Mouse (Mus musculus): ENCODE results near the gene Ube2m.
"Not testable (repeated sequence)": the region's sequence is repeated elsewhere in the genome, so short reads cannot be mapped to it uniquely, and the experiment has no call there.

DNA sequence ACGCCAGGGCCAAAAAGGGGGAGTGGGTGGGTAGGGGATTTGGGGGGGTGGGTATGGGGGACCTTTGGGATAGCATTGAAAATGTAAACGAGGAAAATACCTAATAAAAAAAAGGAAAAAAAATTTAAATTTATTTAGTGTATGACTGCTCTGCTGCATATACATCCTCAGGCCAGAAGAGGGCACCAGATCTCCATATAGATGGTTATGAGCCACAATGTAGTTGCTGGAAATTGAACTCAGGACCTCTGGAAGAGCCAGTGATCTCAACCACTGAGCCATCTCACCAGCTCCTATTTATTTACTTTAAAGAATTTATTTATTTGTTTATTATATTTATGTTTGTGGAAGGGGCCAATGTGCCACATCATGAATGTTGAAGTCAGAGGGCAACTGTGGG is 25.3 kb upstream of the Ube2m start:
- TF ChIP-seq EP300 (IDR thresholded peaks at IDR 0.05; ENCODE audit: insufficient read depth, low read depth, low read length) = not testable (repeated sequence)
- TF ChIP-seq CTCF (IDR thresholded peaks at IDR 0.05) = peak; percentile 61

Measured in heart, adult 2 months (tissue).